Mouse (Mus musculus) urinary bladder, postnatal 4 days (tissue): ENCODE results near the gene 9230102O04Rik.

ENCODE experiments used
- DNase-seq, 2 experiments: peaks; one replicate each; pipeline ENCODE4 v3.0.0; 2021 to 2022; ENCODE audit warnings: low spot score in 2 of 2

The 9230102O04Rik gene

GRCm38 (mm10) chr2:9871798-9872197, 17.5 kb downstream of the 9230102O04Rik start:
- DNase-seq = no peak

- no peak for DNase-seq
Measured at GRCm38 (mm10) chr2:9871141-9871716, 18.1 kb downstream of the 9230102O04Rik start.

- no peak for DNase-seq
Measured at GRCm38 (mm10) chr2:9867092-9867825, 22.1 kb downstream of the 9230102O04Rik start.

DNA sequence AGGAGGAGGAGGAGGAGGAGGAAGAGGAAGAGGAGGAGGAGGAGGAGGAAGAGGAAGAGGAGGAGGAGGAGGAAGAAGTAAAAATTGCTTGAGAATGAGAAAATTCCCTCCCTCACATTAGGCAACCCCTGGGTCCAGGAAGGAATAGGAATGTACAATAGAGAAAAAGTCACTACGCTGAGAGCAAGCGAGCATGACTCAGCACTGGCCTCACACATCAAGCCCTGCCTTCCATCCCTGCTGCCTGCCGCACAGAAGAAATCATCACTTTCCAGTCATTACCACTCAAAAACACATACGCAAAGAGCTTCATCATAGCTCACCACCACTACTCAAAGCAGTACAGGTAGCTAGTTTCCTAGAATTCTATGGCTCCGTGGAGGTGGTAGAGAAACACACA, 28.6 kb downstream of the 9230102O04Rik start:
- no peak for DNase-seq

DNA sequence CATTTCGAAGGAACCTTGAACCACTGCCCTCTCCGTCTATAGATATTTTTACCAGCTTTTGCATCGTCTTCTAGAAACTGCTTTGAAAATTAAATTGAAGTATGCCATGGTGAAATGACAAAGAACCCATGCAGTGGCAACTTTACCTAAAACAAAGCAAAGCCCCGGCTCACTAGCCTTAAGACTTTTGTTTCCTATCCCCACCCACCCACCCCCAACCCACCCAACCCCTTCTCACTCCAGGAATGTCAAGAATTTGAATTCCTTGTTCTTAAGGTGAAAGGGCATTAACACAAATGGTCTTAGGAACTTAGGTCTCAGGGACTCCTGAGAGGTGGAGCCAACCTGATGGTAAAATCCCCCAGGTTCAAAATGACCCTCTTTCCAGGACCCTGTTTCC, 33.5 kb downstream of the 9230102O04Rik start:
- DNase-seq = no peak

GRCm38 (mm10) chr2:9852851-9853576, 36.3 kb downstream of the 9230102O04Rik start:
- DNase-seq = no peak

DNA sequence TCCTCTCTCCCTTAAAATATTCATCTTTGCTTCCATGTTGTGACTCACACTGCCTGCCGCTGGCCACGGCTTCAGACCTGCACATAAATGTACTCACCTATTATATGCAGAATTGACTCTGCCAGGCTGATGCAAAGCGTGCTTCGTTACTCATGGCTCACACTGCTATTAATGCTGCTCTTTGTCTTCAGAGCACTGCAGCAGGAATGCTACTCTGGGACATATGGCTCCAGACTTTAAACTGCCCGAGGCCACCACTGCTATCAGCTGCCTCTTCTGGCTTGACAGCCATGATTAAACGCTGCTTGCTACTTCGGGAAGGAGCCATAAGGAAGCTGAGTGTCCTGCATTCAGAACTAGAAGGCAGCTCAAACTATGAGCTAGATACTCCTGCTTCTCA, 54.1 kb downstream of the 9230102O04Rik start:
- no peak for DNase-seq

- DNase-seq = no peak
Measured at GRCm38 (mm10) chr2:9833712-9834111, 55.6 kb downstream of the 9230102O04Rik start.
